Mouse (Mus musculus) testis, postnatal 10 days (tissue): ENCODE data around the gene Fstl3.
"Not testable (repeated sequence)": the region's sequence is repeated elsewhere in the genome, so short reads cannot be mapped to it uniquely, and the experiment has no call there.

Experiments
- DNase-seq: peaks from one replicate; pipeline ENCODE4 v3.0.0; 2021; ENCODE audit warnings: low spot score

The Fstl3 gene

DNA sequence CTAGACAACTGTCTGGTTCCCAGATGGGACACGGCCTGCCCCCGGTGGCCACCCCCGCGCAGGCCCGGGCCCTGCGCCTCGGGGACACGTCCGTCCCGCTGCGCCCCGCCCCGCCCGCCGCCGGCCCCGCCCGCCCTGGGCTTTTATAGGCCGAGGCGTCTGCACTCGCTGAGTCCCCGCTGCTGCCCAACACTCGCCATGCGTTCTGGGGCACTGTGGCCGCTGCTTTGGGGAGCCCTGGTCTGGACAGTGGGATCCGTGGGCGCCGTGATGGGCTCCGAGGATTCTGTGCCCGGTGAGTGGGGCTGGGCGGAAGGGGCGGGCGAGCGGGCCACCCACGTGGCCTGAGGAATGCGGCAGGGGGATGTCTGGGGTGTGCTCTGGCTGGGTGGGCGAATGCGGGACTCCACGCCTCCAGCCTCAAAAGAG lies at the start of gene Fstl3:
TSS of gene Fstl3 (plus strand) at position 170 of the 429 bp plus-strand sequence.
- DNase-seq = peak; percentile 71

DNA sequence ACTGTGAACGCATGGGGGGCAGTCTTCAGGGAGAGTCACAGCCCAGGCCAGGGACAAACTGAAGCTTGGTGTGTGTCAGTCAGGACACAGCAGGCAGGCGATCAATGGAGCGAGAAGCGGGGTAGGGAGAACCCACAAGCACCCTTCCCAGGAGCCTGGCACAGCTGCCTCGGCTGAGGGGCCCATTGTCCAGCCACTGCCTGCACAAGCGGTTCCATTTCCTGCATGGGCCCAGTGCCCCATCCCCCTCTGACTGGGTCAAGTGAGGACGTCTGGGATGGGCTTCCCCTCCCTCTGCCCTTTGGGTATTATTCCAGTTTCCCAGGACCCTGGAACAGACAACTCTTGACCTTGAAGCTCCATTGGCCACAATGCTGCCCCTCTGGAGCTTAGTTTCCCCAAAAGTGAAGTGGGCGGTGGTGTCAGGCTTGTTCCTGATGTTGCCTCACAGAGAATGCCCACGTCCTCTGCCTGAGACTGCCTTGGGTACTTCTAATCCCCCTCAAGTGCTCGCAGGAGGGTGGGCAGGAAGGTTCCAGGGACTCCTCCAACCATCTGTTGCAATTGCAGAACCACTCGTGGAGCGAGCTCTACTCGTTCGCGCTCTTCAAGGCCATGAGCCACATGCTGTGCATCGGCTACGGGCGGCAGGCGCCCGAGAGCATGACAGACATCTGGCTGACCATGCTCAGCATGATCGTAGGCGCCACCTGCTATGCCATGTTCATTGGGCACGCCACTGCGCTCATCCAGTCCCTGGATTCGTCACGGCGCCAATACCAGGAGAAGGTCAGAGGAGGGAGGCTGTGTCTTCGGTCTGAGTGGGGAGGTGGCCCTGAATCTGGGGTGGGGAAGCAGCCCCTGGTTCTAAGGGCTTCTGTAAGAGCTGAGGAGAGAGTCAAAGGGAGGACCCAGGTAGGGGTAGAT lies 48.5 kb upstream of the Fstl3 start:
- DNase-seq = no peak

DNA sequence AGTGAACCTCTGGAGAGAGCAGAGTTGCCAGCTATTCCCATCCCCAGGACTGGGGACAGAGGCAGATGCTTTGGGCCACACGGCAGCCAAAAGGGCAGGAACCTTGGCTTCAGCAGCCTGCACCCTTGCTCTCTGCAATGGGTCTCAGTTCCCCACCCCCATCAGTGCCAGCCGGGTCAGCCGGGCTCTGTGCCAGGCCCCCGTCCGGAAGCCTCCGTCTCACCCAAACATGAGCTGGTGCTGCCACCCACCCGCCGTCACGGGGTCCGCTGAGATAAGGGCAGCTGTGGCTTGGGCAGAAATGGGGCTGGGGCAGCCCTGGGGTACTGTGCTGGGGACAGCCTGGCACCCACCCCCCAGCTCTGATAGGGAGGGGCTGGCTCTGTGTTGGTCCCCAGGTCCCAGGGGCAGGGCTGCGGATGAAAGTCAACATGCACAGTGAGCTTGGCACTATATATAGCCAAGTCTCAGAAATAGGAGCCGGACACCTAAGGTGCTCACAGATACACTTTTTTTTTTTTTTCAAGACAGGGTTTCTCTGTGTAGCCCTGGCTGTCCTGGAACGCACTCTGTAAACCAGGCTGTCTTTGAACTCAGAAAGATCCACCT lies 47.6 kb upstream of the Fstl3 start:
- no peak for DNase-seq

DNA sequence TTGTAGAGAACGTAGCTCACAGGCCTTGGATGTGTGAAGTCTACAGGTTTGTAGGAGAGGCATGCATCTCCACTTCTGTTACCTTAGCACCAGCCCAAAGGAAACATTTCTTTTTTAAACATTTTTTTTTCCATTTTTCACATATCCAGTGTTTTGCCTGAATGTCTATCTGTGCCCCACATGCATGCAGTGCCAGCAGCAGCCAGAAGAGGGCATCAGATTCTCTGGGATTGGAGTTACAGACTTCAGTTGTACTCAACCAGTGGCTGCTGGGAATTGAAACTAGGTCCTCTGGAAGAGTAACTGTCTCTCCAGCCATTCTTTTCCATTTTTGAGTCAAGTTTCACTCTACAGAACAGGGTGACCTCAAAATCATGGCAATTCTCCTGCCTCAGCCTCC lies 44.6 kb upstream of the Fstl3 start:
- DNase-seq = no peak

DNA sequence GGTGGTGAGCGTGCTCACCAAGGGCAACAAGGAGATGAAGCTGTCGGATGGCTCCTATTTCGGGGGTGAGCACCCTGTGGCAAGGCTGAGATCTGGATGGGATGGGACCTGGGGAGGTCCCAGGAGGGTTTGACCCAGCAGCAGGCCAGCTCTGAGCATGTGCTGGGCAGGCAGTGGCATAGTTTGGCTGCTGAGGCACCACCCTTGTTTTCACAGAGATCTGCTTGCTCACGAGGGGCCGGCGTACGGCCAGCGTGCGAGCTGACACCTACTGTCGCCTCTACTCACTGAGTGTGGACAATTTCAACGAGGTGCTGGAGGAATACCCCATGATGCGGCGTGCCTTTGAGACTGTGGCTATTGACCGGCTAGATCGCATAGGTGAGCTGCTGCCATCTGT lies 43.2 kb upstream of the Fstl3 start:
- no peak for DNase-seq

DNA sequence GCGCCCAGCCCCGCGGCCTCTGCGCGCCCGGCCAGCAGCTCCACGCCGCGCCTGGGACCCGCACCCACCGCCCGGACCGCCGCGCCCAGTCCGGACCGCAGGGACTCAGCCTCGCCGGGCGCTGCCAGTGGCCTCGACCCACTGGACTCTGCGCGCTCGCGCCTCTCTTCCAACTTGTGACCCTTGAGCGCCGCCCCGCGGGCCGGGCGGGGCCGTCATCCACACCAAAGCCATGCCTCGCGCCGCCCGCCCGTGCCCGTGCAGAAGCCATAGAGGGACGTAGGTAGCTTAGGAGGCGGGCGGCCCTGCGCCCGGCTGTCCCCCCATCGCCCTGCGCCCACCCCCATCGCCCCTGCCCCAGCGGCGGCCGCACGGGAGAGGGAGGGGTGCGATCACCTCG lies 41.7 kb upstream of the Fstl3 start:
- DNase-seq = no peak

DNA sequence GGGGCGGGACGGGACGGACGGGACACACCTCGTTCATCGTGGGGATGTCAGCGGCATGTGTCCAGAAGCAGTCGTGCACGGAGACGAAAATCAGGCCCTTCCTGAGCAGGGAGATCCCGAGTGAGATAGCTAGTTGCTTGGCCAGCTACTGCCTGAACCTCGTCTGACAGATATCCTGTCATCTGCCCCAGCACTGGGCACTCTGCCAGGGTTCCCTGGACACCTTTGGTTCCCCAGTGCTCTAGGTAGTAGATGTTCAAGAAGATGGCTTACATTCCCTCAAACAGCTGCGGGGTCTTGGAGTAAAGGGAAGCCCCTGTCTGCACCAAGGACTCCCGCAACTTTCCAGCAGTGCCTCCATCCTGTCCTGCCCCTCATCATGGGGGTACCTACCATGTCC lies 40.4 kb upstream of the Fstl3 start:
- DNase-seq = no peak

DNA sequence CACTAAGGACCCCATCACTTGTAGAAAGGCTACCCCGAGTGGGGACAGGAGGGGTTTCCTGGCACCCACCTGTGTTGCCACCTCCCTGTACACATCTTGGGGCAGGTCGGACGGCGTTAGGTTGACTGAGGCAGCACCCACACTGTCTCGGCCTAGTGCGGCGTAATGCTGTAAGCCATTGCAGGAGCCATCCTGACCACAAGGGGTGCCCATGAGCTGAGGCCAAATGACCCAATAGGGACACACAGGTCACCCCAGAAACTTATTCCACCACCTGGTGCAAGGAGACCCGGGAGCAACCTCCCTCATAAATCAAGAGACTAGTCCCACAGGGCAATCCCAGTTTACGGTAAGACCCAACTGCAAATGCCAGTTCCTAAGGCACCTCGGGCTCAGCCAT lies 38.8 kb upstream of the Fstl3 start:
- peak; percentile 69 for DNase-seq

DNA sequence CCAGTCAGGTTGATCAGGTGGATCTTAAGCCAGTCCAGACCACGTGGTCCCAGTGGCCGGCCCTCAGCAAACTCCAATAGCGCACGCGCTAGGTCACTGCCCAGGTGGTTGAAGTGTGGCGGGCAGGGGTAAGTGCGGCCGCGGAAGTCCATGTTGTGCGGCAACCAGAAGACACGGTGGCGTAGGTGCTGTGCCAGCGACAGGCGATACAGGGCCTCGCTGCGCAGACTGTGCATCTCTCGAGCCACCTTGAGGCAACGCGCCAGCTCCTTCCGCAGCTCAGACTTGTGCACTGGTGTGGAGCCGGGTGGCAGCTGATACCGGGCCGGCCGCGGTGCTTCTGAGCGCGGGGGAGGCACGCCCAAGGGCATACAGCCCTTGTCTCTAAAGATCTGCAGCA lies 37.8 kb upstream of the Fstl3 start:
- DNase-seq = no peak

DNA sequence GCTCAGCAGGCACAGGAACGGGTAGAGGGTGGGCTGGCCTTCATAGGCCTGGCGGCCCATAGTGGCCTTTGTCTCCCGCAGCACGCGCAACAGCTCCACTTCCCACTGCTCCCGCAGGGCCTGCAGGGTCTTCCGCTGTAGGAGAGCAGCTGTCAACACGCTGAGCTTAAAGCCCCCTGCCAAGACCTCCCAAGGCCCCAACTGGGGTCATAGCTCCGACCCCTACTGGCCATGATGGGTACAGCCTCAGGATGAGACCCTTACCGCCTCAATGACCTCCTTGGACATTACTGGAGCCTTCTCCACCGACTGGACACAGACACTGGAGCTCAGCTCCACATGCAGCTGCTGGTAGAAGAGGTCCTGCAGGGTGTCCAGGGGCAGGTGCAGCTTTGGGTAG lies 36.2 kb upstream of the Fstl3 start:
- DNase-seq = peak; percentile 42

DNA sequence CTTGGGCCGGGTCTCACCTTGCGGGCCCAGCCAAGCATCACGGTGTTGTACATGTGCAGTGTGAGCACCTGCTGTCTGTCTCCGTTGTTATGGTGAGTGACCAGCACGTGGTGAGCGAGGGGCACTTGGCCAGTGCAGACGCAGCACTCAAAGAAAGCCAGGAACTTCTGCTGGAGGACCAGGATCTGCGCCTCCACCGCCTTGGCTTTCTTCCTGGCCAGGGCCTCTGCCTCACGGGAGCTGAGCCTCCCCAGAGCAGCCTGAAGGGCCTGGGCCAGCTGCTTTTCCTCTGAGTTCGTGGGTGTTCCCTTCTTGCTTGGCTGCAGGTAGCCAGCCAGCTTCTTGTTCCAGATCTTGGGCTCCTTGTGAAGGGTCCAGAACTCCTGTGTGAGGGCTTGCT lies 33.9 kb upstream of the Fstl3 start:
- peak; percentile 39 for DNase-seq

DNA sequence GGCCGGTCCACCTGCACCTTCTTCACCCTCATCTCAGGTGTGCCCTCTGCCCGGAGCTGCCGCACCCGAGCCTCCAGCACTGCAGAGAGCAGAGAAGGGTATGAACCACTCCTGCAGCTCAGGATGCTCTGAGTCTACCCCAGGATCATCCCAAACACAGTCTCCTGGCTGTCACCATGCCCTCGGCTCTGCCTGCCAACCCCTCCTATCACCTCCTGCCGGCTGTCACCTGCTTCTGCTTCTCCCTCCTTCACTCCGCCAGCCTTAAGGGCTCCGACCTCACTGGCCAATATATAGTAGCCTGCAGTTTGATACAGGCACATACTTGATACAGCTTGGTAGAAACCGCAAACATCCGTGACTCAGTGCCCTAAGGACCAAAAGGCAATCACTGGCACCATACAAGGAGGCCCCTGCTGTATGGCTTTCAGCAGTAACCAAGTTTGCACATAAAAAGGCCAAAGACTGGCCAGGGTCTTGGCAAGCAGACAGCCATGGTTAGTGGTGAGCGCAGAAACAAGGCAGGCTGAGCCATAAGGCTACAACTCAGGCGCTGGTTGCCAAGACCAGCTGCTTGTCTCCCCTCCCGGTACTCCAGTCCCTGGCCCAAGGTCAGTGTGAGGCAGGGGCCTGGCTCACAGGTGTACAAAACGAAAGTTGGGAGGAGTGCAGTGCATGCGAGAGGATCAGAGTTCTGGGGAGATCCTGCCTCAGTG lies 33.3 kb upstream of the Fstl3 start:
- no peak for DNase-seq

DNA sequence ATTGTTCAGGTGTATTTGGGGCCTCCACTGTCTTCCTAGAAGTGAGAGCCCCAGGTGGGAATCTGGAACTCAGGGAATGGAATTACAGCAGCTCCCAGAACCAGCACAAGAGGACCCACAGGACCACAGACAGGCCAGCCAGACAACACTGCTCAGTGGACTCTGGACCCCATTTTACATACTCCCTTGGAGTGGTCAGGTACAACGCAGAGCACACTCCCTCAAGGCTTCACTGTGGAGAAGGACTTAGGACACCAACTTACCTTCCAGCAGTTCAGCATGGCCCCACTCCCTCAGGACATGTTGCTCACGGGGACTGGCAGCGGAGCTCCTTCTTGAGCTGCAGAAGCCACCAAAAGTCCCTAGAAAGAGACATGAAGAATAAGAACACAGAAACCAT lies 31.7 kb upstream of the Fstl3 start:
- DNase-seq = no peak

DNA sequence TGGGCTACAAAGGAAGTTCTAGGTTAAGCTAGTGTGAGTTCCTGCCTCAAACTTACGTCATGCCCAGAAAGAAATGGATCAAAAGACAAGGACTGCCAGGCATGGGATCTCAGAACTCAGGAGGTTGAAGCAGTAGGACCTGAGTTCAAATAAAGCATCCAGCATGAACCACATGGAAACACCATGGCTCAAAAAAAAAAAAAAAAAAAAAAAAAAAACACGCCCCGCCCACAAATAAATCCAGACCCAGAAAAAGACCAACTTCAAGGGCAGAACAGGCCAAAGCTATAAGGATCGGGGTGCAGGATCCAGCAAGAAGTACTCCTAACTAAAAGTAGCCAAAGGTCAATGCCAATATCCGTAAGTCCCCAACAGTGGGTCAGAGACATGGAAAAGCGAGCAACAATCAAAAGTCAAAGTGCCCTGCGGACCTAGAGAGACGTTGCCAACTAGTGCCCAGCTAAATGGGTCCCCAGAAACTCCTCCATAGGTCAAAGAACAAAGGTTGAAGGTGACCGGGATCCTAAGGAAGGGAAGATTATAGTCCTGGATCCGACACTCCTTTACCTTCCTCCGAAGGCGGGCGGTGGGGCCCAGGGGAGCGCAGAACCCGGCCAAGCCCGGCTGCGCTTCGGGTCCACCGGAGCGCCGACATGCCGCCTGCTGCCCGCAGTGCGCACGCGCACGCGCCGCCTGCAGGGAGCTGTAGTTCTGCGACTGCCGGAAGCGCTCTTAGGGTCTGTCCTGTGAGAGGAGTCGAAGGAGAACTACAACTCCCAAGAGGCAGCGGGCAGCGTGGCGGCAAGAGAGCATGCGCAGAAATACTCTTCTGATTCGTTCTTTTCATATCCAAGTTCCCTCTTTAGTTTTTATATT lies 30.9 kb upstream of the Fstl3 start, which contains the start of gene Polrmt:
TSS of gene Polrmt (minus strand) at position 684 of the 876 bp plus-strand sequence.
- DNase-seq = peak; percentile 95

DNA sequence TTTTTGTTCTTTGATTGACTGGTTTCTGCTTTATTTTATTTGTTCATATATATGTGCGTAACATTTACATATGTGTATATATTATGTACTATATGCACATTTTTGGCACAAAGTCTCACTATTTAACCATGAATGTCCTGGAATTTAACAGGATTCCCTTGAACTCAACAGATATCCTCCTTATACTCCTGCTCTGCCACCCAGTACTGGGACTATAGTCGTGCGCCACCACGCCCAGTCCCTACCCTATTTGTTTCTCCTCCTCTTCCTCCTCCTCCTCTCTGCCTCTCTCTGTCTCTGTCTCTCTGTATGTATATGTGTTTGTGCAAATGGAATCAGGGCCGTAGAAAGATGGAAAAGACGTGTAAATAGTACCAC lies 30.3 kb upstream of the Fstl3 start:
- DNase-seq = no peak

DNA sequence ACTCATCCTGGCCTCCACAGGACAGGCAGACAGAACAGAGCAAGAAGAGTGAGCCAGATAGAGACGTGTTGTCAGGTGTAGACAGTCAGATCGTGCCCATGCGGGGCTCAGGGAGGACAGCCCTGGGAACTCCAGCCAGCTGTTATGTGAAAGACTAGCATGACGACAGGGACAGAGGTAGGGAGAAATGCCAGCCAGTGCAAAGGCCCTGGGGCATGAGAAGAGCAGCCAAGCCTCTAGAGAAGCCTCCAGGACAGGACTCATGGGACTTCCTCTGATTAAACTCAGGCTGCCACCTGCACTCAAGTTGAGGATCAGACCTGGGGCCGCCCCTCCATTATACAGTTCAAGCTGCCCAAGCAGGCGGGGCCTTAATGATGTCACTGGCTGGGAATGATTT lies 28.6 kb upstream of the Fstl3 start:
- DNase-seq = no peak

DNA sequence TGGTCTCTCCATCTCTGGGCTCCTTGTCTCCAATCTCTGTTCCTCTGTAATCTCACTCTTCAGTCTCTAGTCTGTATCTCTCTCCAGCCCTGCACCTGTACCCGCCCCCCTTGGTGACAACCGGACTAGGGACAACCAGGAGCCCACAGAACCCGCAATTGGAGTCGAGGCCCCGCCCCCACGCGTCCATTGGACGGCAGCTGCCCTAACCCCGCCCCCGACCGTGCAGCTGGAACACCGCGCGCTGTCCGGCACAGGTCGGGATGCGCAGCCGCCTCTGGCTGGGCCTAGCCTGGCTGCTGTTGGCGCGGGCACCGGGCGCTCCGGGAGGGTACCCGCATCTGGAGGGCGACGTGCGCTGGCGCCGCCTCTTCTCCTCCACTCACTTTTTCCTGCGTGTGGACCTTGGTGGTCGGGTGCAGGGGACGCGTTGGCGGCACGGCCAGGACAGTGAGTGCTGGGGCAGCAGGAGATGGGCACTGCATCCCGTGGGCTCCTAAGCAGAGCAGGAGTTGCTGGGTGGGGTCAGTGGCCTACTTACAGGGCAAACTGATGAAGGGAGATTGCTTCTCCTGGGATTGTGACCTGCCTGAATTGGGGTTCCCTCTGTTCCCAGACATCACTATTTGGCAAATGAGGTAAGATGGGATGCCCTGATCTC lies 22.1 kb upstream of the Fstl3 start, which contains the start of gene Fgf22:
TSS of gene Fgf22 (plus strand) at position 221 of the 661 bp plus-strand sequence.
- DNase-seq = peak; percentile 92

DNA sequence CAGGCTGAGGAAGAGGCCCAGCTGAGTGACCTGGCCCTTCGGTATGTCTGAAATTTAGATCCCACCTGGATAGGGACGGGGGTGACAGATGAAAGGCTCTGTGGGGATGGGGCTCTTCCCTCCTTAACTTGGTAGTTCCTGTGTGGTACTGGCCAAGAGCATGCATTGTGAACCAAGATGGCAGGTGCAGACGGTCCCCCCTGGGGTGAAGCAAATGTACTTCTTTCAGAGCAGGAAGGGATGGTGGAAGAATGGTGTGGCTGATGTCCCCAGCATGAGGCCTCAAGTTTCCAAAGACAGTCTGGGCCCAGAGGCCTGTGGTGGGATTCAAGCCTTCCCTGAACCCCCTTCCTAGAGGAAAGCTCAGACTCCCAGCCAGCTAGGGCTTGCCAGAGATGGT lies 21.2 kb upstream of the Fstl3 start:
- no peak for DNase-seq

DNA sequence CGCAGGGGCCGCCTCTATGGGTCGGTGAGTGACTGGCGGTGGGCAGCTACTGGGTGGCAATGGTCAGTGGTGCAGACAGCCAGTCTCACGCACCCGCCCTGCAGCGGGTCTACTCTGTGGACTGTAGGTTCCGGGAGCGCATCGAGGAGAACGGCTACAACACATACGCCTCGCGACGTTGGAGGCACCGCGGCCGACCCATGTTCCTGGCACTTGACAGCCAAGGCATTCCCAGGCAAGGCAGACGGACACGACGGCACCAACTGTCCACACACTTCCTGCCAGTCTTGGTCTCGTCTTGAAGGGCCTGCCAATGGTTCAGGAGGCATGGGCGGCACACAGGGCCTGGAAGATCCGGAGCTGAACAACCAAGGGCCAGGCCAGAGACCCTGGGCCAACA lies 20.4 kb upstream of the Fstl3 start:
- DNase-seq = no peak

DNA sequence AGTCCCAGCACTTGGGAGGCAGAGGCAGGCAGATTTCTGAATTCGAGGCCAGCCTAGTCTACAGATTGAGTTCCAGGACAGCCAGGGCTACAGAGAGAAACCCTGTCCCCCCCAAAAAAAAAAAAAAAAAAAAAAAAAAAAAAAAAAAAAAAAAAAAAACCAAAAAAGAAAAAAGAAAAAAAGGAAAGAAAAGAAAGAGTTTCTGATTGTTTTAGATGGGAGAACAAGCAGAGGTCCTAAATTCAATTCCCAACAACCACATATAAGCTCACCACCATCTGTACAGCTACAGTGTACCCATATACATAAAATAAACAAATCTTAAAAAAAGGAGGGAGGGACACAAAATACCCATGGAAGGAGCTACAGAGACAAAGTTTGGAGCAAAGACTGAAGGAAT lies 17.4 kb upstream of the Fstl3 start:
- DNase-seq = not testable (repeated sequence)

DNA sequence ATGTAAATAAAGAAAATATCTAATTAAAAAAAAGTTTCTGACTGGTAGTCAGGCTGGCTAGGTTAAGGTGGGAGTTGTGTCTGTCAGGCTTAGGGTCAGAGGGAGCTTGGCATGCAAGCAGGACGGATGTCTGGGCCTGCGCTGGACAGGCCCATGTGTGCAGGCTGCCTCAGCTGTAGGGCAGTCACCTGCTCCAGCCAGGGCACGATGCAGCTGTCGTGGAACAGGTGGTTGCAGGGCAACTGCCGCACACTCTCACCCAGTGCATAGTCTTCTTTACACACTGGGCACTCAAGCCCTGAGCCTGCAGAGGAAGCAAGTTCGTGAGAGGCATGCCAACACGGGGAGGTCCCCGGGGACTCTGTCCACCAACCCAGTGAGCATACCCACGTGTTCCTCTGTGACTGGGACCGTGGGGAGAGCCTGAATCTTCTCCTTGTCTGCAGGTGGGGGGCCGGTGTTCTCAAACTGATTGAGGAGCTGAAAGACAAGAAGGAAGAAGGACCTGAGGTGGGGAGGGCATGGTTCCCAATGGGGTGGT lies 16.4 kb upstream of the Fstl3 start:
- no peak for DNase-seq
